Mouse (Mus musculus) heart, adult 2 months (tissue): ENCODE measurements around the gene Spred2.

Experiments used
- CTCF ChIP-seq: fragments of 200-600 bp; IDR thresholded peaks from 2 replicates; pipeline ENCODE4 v1.8.1; 2022; ENCODE audit warnings: antibody characterized with exemption, mild to moderate bottlenecking, moderate library complexity
- EP300 ChIP-seq: fragments of 200-500 bp; IDR thresholded peaks from 2 replicates; pipeline ENCODE4 v1.6.1; 2011; ENCODE audit warnings: low read depth, low read length, control low read depth; ENCODE audit not compliant: insufficient read depth
- POLR2A ChIP-seq: fragments of 200-500 bp; IDR thresholded peaks from 2 replicates; pipeline ENCODE4 v1.6.1; 2011; ENCODE audit warnings: mild to moderate bottlenecking, low read depth, low read length, control low read depth; ENCODE audit not compliant: insufficient read depth

GRCm38 (mm10) chr11:20054617-20055016, 130.4 kb downstream of the Spred2 start:
- TF ChIP-seq CTCF (no peak), POLR2A (no peak), EP300 (no peak)
